Mouse (Mus musculus) intestine, embryonic 15.5 days (tissue): Measurements from ENCODE around the gene Camta1. TPM values are rescaled to one million over a fixed set of nuclear protein-coding genes. Genes with fewer than 3 reads are reported as not detected.
A peak's percentile ranks its signal among the peaks of the same experiment; 100 is the strongest.

ENCODE experiments used
- ATAC-seq: fragments of 200-750 bp; cut with Nextera tagmentation; 2 replicates; pipeline ENCODE4 v1.8.0; 2017; ENCODE audit warnings: moderate TSS enrichment, moderate library complexity
- H3K27ac ChIP-seq: fragments of 300-500 bp; sonication (generic); 2 replicates; pipeline ENCODE4 v1.5.1; 2015; ENCODE audit warnings: mild to moderate bottlenecking, inconsistent platforms
- H3K27me3 ChIP-seq: fragments of 300-500 bp; sonication (generic); replicated peaks from 2 replicates; pipeline ENCODE4 v1.6.1; 2015; ENCODE audit warnings: inconsistent platforms
- H3K36me3 ChIP-seq: fragments of 300-500 bp; sonication (generic); 2 replicates; pipeline ENCODE4 v1.6.1; 2015; ENCODE audit warnings: inconsistent platforms
- H3K4me1 ChIP-seq: fragments of 300-500 bp; sonication (generic); replicated peaks from 2 replicates; pipeline ENCODE4 v1.6.1; 2015; ENCODE audit warnings: inconsistent platforms
- H3K4me2 ChIP-seq: fragments of 300-500 bp; sonication (generic); replicated peaks from 2 replicates; pipeline ENCODE4 v1.6.1; 2015; ENCODE audit warnings: mild to moderate bottlenecking, inconsistent platforms
- H3K4me3 ChIP-seq: fragments of 300-500 bp; sonication (generic); replicated peaks from 2 replicates; pipeline ENCODE4 v1.5.1; 2015; ENCODE audit warnings: inconsistent platforms
- H3K9ac ChIP-seq: fragments of 300-500 bp; sonication (generic); 2 replicates; pipeline ENCODE4 v1.6.1; 2015; ENCODE audit warnings: inconsistent platforms
- H3K9me3 ChIP-seq: fragments of 300-500 bp; sonication (generic); 2 replicates; pipeline ENCODE4 v1.6.1; 2016; ENCODE audit warnings: inconsistent platforms
- WGBS: fragments of 180-500 bp; shearing (Covaris S2); methylation state at CpG from one replicate; pipeline ENCODE4 v1.1.7; 2015; 5-methylcytosine and 5-hydroxymethylcytosine counted together
- polyA plus RNA-seq: library from polyadenylated mRNA; unstranded; fragments of >200 nt; fragmentation: Nextera tagmentation; extraction: Ambion mirVana; gene quantifications from 2 replicates; pipeline ENCODE4 v1.2.1, GENCODE M21; 2015

Camta1 gene
- polyA plus RNA-seq, 1 experiment from 2014 or later = 75.7 TPM

GRCm38 (mm10) chr4:151140368-151140982, 721.2 kb downstream of the Camta1 start:
- H3K9me3 ChIP-seq = no peaks in the 10 kb centered on the region
- peaks cover 26% of the 10 kb centered on the region for H3K4me1 ChIP-seq
- H3K36me3 ChIP-seq = no peaks in the 10 kb centered on the region
- no peak overlapping the region; the same call in 1 of the 2 replicates for H3K4me2 ChIP-seq
- peaks cover 11% of the 10 kb centered on the region for H3K27me3 ChIP-seq
- H3K4me3 ChIP-seq = no peak overlapping the region
- ATAC-seq = no peak
- 3% methylated on average over 20 of the region's 20 CpGs for WGBS
- no peak overlapping the region for H3K27ac ChIP-seq
- H3K9ac ChIP-seq = no peak overlapping the region

- Histone ChIP-seq H3K4me3 (no peak overlapping the region), H3K9ac (no peak overlapping the region), H3K4me1 (peaks cover 26% of the 10 kb centered on the region), H3K4me2 (peak overlapping the region; percentile 47), H3K36me3 (no peaks in the 10 kb centered on the region), H3K9me3 (no peaks in the 10 kb centered on the region), H3K27ac (no peak overlapping the region), H3K27me3 (peaks cover 11% of the 10 kb centered on the region)
- ATAC-seq = peak; percentile 54
- WGBS = 9% methylated on average over 20 of the region's 20 CpGs
Observed at GRCm38 (mm10) chr4:151139053-151139840, 722.4 kb downstream of the Camta1 start.

DNA sequence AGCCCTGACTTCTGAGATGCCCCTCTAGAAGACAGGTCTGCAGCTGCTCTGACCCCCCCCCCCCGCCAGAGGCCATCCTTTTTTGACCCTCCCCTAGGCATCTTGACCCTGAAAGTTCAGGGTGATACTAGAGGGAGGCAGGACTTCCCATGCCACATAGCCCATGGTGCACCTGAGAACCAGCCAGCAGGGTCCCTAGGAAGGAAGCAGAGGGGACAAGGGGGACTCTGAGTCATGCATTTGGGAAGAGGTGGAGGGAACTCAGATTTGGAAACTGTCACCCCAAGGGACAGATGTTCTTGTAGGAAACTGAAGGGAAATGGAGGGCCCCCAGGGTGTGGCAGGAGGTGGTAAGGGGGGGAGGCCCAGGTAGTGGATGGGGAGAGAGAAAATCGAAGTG, 723.1 kb downstream of the Camta1 start:
- no peak overlapping the region for H3K4me2 ChIP-seq
- no peaks in the 10 kb centered on the region for H3K9me3 ChIP-seq
- H3K9ac ChIP-seq = no peak overlapping the region
- WGBS = 24% methylated on average over 2 of the region's 2 CpGs
- H3K27ac ChIP-seq = no peak overlapping the region
- H3K36me3 ChIP-seq = no peaks in the 10 kb centered on the region
- no peak for ATAC-seq
- H3K4me3 ChIP-seq = no peak overlapping the region
- H3K4me1 ChIP-seq = peaks cover 26% of the 10 kb centered on the region
- H3K27me3 ChIP-seq = peaks cover 11% of the 10 kb centered on the region

GRCm38 (mm10) chr4:151138135-151138534, 723.5 kb downstream of the Camta1 start:
- no peaks in the 10 kb centered on the region for H3K36me3 ChIP-seq
- 11% methylated on average over 10 of the region's 10 CpGs for WGBS
- no peak overlapping the region for H3K27ac ChIP-seq
- no peak overlapping the region for H3K4me2 ChIP-seq
- H3K9ac ChIP-seq = no peak overlapping the region
- peak; percentile 48 for ATAC-seq
- peaks cover 11% of the 10 kb centered on the region for H3K27me3 ChIP-seq
- H3K4me1 ChIP-seq = peaks cover 26% of the 10 kb centered on the region
- H3K4me3 ChIP-seq = no peak overlapping the region
- H3K9me3 ChIP-seq = no peaks in the 10 kb centered on the region

DNA sequence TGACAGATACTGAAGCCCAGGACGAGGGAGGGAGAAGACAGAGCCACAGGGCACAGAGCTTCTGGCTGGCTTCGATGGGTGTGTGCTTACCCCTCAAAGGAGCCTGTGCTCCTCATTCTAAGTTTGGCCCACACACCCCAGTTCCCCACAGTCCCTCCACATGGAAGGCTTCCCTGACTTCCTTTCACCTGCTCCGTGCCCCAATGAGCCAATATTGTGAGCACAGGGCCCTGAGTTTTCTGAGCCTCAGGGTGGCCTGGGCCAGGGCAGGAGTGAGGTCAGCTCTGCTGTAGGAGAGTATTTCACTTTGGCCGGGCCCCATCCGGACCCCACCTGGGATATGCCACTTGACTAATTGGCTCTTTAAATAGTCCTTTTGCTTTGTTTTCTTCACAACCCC, 724.0 kb downstream of the Camta1 start:
- WGBS = 60% methylated on average over 5 of the region's 5 CpGs

GRCm38 (mm10) chr4:151135491-151135890, 726.2 kb downstream of the Camta1 start:
- ATAC-seq = no peak
- H3K9me3 ChIP-seq = no peaks in the 10 kb centered on the region
- no peaks in the 10 kb centered on the region for H3K36me3 ChIP-seq
- H3K4me1 ChIP-seq = peaks cover 24% of the 10 kb centered on the region
- 79% methylated on average over 8 of the region's 8 CpGs for WGBS
- peaks cover 10% of the 10 kb centered on the region for H3K27me3 ChIP-seq
- H3K27ac ChIP-seq = no peak overlapping the region
- no peak overlapping the region for H3K4me3 ChIP-seq
- H3K4me2 ChIP-seq = no peak overlapping the region
- no peak overlapping the region for H3K9ac ChIP-seq

More for the DNA sequence above, 724.0 kb downstream of the Camta1 start:
- Histone ChIP-seq H3K4me3 (no peak overlapping the region), H3K4me2 (no peak overlapping the region), H3K36me3 (no peaks in the 10 kb centered on the region), H3K9me3 (no peaks in the 10 kb centered on the region), H3K4me1 (peaks cover 26% of the 10 kb centered on the region), H3K27ac (no peak overlapping the region), H3K9ac (no peak overlapping the region), H3K27me3 (peaks cover 11% of the 10 kb centered on the region)
- ATAC-seq = no peak

DNA sequence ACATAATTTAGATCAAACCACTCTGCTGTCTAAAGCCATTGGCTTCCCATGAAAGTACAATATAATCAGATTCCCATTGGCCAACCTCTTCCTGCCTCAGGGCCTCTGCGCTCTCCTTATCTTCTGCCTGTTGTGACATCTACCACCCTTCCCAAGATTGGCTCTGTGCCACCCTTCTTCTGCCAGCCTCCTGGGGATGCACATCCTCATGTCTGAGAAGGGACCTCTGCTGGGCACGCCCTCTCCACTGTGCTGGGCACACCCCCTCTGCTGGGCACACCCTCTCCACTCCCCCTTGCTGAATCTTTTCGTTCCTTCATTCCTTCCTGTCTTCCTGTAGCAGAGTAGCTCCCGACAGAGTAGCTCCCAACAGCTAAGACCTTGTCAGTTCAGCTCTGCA, 727.9 kb downstream of the Camta1 start:
- Histone ChIP-seq H3K27me3 (0 out of 2 replicates have a peak, but pooled peaks cover 3% of the 10 kb centered on the region), H3K9me3 (no peaks in the 10 kb centered on the region), H3K4me3 (no peak overlapping the region), H3K36me3 (no peaks in the 10 kb centered on the region), H3K4me2 (no peak overlapping the region), H3K4me1 (peaks cover 18% of the 10 kb centered on the region), H3K9ac (no peak overlapping the region), H3K27ac (no peak overlapping the region)
- no peak for ATAC-seq
- WGBS = 57% methylated on average over 4 of the region's 4 CpGs

DNA sequence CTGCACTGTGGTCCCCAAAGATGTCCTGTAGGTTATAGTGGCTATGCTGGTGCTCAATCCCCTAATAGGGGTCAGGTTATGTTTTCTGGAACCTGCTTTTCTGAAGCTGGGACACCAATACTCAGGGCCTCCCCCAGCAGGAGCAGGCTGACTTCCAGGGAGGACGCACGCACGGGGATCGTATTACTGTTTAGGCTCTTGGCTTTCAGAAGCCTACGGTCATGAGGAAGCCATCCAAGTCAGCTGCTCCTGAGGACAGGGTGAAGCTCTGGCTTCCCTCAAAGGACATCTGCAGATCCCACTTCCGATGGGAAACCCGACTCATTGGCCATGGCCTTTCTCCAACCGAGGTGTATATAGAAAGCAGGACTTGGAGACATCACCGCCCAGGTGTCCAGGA, 729.2 kb downstream of the Camta1 start:
- Histone ChIP-seq H3K4me3 (no peak overlapping the region), H3K27ac (no peak overlapping the region), H3K4me1 (peaks cover 18% of the 10 kb centered on the region; the same call in 1 of the 2 replicates), H3K9ac (no peak overlapping the region), H3K27me3 (0 out of 2 replicates have a peak, but pooled peaks cover 3% of the 10 kb centered on the region), H3K4me2 (no peak overlapping the region), H3K36me3 (no peaks in the 10 kb centered on the region), H3K9me3 (no peaks in the 10 kb centered on the region)
- ATAC-seq = no peak
- WGBS = 56% methylated on average over 9 of the region's 9 CpGs

- Histone ChIP-seq H3K27ac (no peak overlapping the region), H3K9ac (no peak overlapping the region), H3K4me2 (no peak overlapping the region), H3K36me3 (no peaks in the 10 kb centered on the region), H3K9me3 (no peaks in the 10 kb centered on the region), H3K4me1 (peaks cover 18% of the 10 kb centered on the region; the same call in 1 of the 2 replicates), H3K4me3 (no peak overlapping the region), H3K27me3 (0 out of 2 replicates have a peak, but pooled peaks cover 3% of the 10 kb centered on the region)
- ATAC-seq = peak; percentile 18; the same call in 1 of the 2 replicates
- WGBS = 54% methylated on average over 9 of the region's 9 CpGs
Observed at GRCm38 (mm10) chr4:151130756-151131490, 730.8 kb downstream of the Camta1 start.

DNA sequence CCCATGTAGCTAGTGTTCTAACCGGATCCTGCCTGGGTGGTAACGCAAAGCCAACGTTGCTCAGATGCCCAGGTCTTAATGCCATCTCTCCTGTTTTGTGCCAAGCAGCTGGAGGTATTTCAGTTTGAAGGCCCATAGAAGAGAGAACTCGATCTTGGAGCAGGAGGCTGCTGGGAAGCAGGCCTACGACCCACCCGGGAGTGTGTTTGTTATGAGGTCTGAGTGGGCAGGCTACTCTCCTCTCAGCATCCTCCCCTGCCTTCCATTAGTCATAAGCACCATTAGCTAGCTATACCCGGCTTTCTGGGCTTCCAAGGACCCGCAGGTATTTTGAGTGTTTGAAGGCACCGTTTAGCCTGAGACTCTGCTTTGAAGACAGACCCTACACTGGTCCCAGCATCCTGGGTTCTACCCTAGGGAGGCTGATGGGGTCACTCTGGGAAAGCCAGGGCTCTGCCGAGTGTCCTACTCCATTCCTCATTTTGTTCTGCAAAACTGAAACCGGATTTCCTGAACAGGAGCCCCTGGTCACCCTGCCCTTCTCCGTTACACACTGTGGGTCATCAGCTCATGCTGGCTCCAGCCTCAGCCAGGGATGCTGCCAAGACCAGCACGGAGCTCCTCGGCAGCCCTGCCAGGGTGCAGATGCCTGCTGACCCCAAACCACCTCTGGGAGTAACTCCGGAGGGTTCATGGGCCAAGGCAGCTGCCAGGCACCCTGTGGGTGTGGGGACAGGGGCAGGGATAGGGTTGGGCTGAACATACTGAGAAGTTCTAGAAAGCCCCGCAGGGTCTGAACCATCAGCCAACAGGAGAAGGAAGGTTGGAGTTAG, 731.7 kb downstream of the Camta1 start:
- Histone ChIP-seq H3K36me3 (no peaks in the 10 kb centered on the region), H3K27me3 (0 out of 2 replicates have a peak, but pooled peaks cover 3% of the 10 kb centered on the region), H3K4me1 (peaks cover 18% of the 10 kb centered on the region; the same call in 1 of the 2 replicates), H3K9me3 (no peaks in the 10 kb centered on the region), H3K27ac (no peak overlapping the region), H3K4me3 (no peak overlapping the region), H3K9ac (no peak overlapping the region), H3K4me2 (peak overlapping the region; percentile 100)
- WGBS = 70% methylated on average over 16 of the region's 16 CpGs
- no peak for ATAC-seq

DNA sequence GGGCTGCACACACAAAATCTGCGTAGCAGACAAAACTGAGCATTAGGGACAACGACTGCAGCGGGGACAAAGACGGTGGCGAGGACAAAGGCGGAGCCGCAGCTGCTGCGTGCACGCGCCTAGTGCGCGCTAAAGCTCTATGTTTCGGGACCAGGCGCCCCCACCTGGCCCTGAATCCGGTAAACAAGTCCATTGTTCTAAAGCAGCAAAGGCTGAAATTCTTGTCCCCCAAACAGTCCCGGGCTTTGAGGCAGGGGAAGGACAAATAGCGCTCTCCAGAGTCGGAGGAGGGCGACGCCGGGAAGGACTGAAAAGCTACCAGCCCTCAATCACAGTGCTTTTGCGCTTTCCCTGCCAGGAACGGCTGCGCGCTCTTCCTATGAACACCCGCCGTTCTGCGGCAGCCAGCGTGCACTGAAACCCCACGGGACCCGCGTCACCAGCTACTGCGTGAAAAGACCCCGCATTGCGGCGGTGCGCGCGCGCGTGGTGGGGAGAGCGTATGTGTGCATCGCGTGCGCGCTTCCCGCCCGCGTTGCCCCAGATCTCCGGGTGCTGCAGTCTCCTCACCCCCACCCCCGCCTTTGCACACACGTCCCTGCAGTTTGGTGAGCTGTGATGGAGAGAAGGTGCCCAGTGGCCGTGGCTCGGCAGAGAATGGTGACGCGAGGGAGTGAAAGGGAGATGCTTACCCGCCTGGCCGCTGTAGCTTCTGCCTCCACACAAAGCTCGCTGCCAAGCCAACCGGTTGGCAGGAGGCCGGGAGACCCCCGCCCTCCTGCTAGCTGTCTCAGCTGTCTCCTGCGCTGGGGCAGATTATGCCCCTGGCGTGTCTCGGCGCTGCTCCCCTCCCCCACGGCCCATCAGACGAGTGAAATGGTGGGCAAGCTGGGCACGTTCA, 732.8 kb downstream of the Camta1 start:
- Histone ChIP-seq H3K9me3 (no peaks in the 10 kb centered on the region), H3K9ac (peak overlapping the region; percentile 57), H3K4me3 (peak overlapping the region; percentile 64), H3K4me2 (peak overlapping the region; percentile 100), H3K27ac (peak overlapping the region; percentile 71), H3K27me3 (0 out of 2 replicates have a peak, but pooled peaks cover 3% of the 10 kb centered on the region), H3K4me1 (peaks cover 18% of the 10 kb centered on the region; the same call in 1 of the 2 replicates), H3K36me3 (no peaks in the 10 kb centered on the region)
- peak; percentile 75 for ATAC-seq
- WGBS = under 1% methylated on average over 69 of the region's 69 CpGs
